Mouse (Mus musculus): Measurements from ENCODE around the gene Pomc. TPM values are rescaled to one million over a fixed set of nuclear protein-coding genes. Genes with fewer than 3 reads are reported as not detected.
A peak's percentile ranks its signal among the peaks of the same experiment; 100 is the strongest.
"Not testable (repeated sequence)": the region's sequence is repeated elsewhere in the genome, so short reads cannot be mapped to it uniquely, and the experiment has no call there.

Gene Pomc
- polyA plus RNA-seq, 1 experiment from 2014 or later = 2.4 TPM

GRCm38 (mm10) chr12:3956351-3956750 lies 1.6 kb downstream of the Pomc start:
- Histone ChIP-seq H3K4me2 (ENCODE audit: low read depth, low read length) (no peak overlapping the region), H3K4me1 (ENCODE audit: control insufficient read depth, insufficient read depth, low read length) (peaks cover 6% of the 10 kb centered on the region), H3K9me3 (ENCODE audit: control insufficient read depth, low read length) (no peaks in the 10 kb centered on the region), H3K27me3 (replicated peaks; ENCODE audit: control insufficient read depth, insufficient read depth, low read length) (peaks cover 14% of the 10 kb centered on the region), H3K27ac (ENCODE audit: low read length) (no peak overlapping the region), H3K4me3 (ENCODE audit: low read length) (no peak overlapping the region), H3K36me3 (ENCODE audit: control insufficient read depth, insufficient read depth, low read length) (no peaks in the 10 kb centered on the region), H3K9ac (ENCODE audit: low read depth, low read length) (no peak overlapping the region)
- ATAC-seq = no peak
- 24% methylated on average over 3 of the region's 3 CpGs for WGBS

- H3K4me1 ChIP-seq (ENCODE audit: control insufficient read depth, insufficient read depth, low read length) = peaks cover 6% of the 10 kb centered on the region
These were observed 5.2 kb downstream of the Pomc start for GRCm38 (mm10) chr12:3959791-3960543.

GRCm38 (mm10) chr12:3960553-3960952 lies 5.8 kb downstream of the Pomc start:
- Histone ChIP-seq H3K4me1 (ENCODE audit: control insufficient read depth, insufficient read depth, low read length) (peaks cover 6% of the 10 kb centered on the region), H3K27ac (ENCODE audit: low read length) (peak overlapping the region; percentile 84), H3K9ac (ENCODE audit: low read depth, low read length) (peak overlapping the region; percentile 79), H3K9me3 (ENCODE audit: control insufficient read depth, low read length) (no peaks in the 10 kb centered on the region), H3K4me3 (ENCODE audit: low read length) (peak overlapping the region; percentile 60), H3K27me3 (replicated peaks; ENCODE audit: control insufficient read depth, insufficient read depth, low read length) (no peaks in the 10 kb centered on the region), H3K36me3 (ENCODE audit: control insufficient read depth, insufficient read depth, low read length) (no peaks in the 10 kb centered on the region), H3K4me2 (ENCODE audit: low read depth, low read length) (peak overlapping the region; percentile 71)
- WGBS = 42% methylated on average over 4 of the region's 4 CpGs
- peak; percentile 22; the same call in 1 of the 2 replicates for ATAC-seq

More at GRCm38 (mm10) chr12:3959791-3960543, 5.2 kb downstream of the Pomc start:
- Histone ChIP-seq H3K4me3 (ENCODE audit: low read length) (peak overlapping the region; percentile 60), H3K27ac (ENCODE audit: low read length) (peak overlapping the region; percentile 84), H3K9me3 (ENCODE audit: control insufficient read depth, low read length) (no peaks in the 10 kb centered on the region), H3K9ac (ENCODE audit: low read depth, low read length) (peak overlapping the region; percentile 79), H3K4me2 (ENCODE audit: low read depth, low read length) (peak overlapping the region; percentile 71), H3K27me3 (replicated peaks; ENCODE audit: control insufficient read depth, insufficient read depth, low read length) (peaks cover 4% of the 10 kb centered on the region; the same call in 1 of the 2 replicates), H3K36me3 (ENCODE audit: control insufficient read depth, insufficient read depth, low read length) (no peaks in the 10 kb centered on the region)
- 3% methylated on average over 53 of the region's 53 CpGs for WGBS
- peak; percentile 97 for ATAC-seq

GRCm38 (mm10) chr12:3967196-3967595 lies 12.4 kb downstream of the Pomc start:
- no peaks in the 10 kb centered on the region for H3K36me3 ChIP-seq (ENCODE audit: control insufficient read depth, insufficient read depth, low read length)

GRCm38 (mm10) chr12:3968380-3968779 lies 13.6 kb downstream of the Pomc start:
- WGBS = 62% methylated on average over 9 of the region's 9 CpGs
- Histone ChIP-seq H3K9me3 (ENCODE audit: control insufficient read depth, low read length) (no peaks in the 10 kb centered on the region), H3K4me1 (ENCODE audit: control insufficient read depth, insufficient read depth, low read length) (no peaks in the 10 kb centered on the region), H3K27me3 (replicated peaks; ENCODE audit: control insufficient read depth, insufficient read depth, low read length) (no peaks in the 10 kb centered on the region), H3K9ac (ENCODE audit: low read depth, low read length) (no peak overlapping the region), H3K4me3 (ENCODE audit: low read length) (no peak overlapping the region), H3K27ac (ENCODE audit: low read length) (no peak overlapping the region), H3K36me3 (ENCODE audit: control insufficient read depth, insufficient read depth, low read length) (no peaks in the 10 kb centered on the region), H3K4me2 (ENCODE audit: low read depth, low read length) (no peak overlapping the region)
- no peak for ATAC-seq

More at GRCm38 (mm10) chr12:3967196-3967595, 12.4 kb downstream of the Pomc start:
- no peak overlapping the region for H3K4me3 ChIP-seq (ENCODE audit: low read length)
- H3K4me2 ChIP-seq (ENCODE audit: low read depth, low read length) = no peak overlapping the region
- H3K27me3 ChIP-seq (replicated peaks; ENCODE audit: control insufficient read depth, insufficient read depth, low read length) = no peaks in the 10 kb centered on the region
- no peaks in the 10 kb centered on the region for H3K9me3 ChIP-seq (ENCODE audit: control insufficient read depth, low read length)
- H3K9ac ChIP-seq (ENCODE audit: low read depth, low read length) = no peak overlapping the region
- no peak for ATAC-seq
- 95% methylated on average over 4 of the region's 4 CpGs for WGBS
- H3K4me1 ChIP-seq (ENCODE audit: control insufficient read depth, insufficient read depth, low read length) = no peaks in the 10 kb centered on the region
- H3K27ac ChIP-seq (ENCODE audit: low read length) = no peak overlapping the region

DNA sequence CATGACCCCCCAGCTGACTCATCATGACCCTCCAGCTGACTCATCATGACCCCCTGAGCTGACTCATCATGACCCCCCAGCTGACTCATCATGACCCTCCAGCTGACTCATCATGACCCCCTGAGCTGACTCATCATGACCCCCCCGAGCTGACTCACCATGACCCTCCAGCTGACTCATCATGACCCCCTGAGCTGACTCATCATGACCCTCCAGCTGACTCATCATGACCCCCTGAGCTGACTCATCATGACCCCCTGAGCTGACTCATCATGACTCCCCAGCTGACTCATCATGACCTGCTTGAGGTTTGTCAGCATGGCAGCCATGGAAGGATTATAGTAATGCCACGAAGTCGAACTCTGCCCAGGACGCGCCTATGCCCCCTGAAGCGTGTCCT lies 18.4 kb downstream of the Pomc start:
- not testable (repeated sequence) for H3K9me3 ChIP-seq (ENCODE audit: control insufficient read depth, low read length); H3K4me2 ChIP-seq (ENCODE audit: low read depth, low read length); H3K4me1 ChIP-seq (ENCODE audit: control insufficient read depth, insufficient read depth, low read length); ATAC-seq; H3K27ac ChIP-seq (ENCODE audit: low read length); H3K9ac ChIP-seq (ENCODE audit: low read depth, low read length); H3K36me3 ChIP-seq (ENCODE audit: control insufficient read depth, insufficient read depth, low read length); H3K27me3 ChIP-seq (replicated peaks; ENCODE audit: control insufficient read depth, insufficient read depth, low read length); H3K4me3 ChIP-seq (ENCODE audit: low read length)
- 94% methylated on average over 6 of the region's 6 CpGs for WGBS

- Histone ChIP-seq H3K9me3 (ENCODE audit: control insufficient read depth, low read length) (no peaks in the 10 kb centered on the region), H3K9ac (ENCODE audit: low read depth, low read length) (peak overlapping the region; percentile 63), H3K4me1 (ENCODE audit: control insufficient read depth, insufficient read depth, low read length) (peaks cover 13% of the 10 kb centered on the region), H3K4me3 (ENCODE audit: low read length) (peak overlapping the region; percentile 54), H3K27ac (ENCODE audit: low read length) (peak overlapping the region; percentile 74), H3K27me3 (replicated peaks; ENCODE audit: control insufficient read depth, insufficient read depth, low read length) (no peaks in the 10 kb centered on the region), H3K4me2 (ENCODE audit: low read depth, low read length) (peak overlapping the region; percentile 83), H3K36me3 (ENCODE audit: control insufficient read depth, insufficient read depth, low read length) (no peaks in the 10 kb centered on the region)
- WGBS = 65% methylated on average over 1 of the region's 1 CpGs
- ATAC-seq = no peak
These were observed 26.2 kb downstream of the Pomc start for GRCm38 (mm10) chr12:3980991-3981349.

- no peaks in the 10 kb centered on the region for H3K9me3 ChIP-seq (ENCODE audit: control insufficient read depth, low read length)
- H3K27ac ChIP-seq (ENCODE audit: low read length) = peak overlapping the region; percentile 74
- H3K4me3 ChIP-seq (ENCODE audit: low read length) = peak overlapping the region; percentile 54
- H3K36me3 ChIP-seq (ENCODE audit: control insufficient read depth, insufficient read depth, low read length) = no peaks in the 10 kb centered on the region
- ATAC-seq = peak; percentile 97
- peak overlapping the region; percentile 64 for H3K9ac ChIP-seq (ENCODE audit: low read depth, low read length)
- under 1% methylated on average over 41 of the region's 41 CpGs for WGBS
- H3K4me1 ChIP-seq (ENCODE audit: control insufficient read depth, insufficient read depth, low read length) = peaks cover 13% of the 10 kb centered on the region
- no peaks in the 10 kb centered on the region for H3K27me3 ChIP-seq (replicated peaks; ENCODE audit: control insufficient read depth, insufficient read depth, low read length)
- H3K4me2 ChIP-seq (ENCODE audit: low read depth, low read length) = peak overlapping the region; percentile 83
These were observed 26.8 kb downstream of the Pomc start for GRCm38 (mm10) chr12:3981350-3982131.

DNA sequence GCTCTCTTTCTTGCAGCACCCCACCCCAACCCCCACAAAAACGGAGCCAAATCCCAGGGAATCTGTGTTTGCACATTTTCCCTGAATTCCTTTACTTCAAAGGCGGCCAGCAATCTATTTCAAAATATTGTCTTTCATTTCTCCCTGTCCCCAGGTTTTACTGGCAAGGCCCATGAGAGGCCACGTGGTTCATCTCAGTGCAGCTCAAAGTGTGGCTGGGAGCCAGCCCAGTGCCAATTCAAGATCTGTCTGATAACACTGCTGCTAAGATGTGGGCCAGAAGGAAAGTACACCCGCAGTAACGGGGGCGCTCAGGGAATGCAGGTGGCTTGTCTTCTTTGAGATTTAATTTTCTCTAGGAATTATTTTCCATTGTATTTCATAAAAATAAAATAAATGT lies 27.5 kb downstream of the Pomc start:
- no peaks in the 10 kb centered on the region for H3K27me3 ChIP-seq (replicated peaks; ENCODE audit: control insufficient read depth, insufficient read depth, low read length)
- no peaks in the 10 kb centered on the region for H3K9me3 ChIP-seq (ENCODE audit: control insufficient read depth, low read length)
- H3K4me2 ChIP-seq (ENCODE audit: low read depth, low read length) = peak overlapping the region; percentile 83
- no peak overlapping the region for H3K27ac ChIP-seq (ENCODE audit: low read length)
- WGBS = 28% methylated on average over 6 of the region's 6 CpGs
- peak overlapping the region; percentile 64 for H3K9ac ChIP-seq (ENCODE audit: low read depth, low read length)
- ATAC-seq = no peak
- H3K4me3 ChIP-seq (ENCODE audit: low read length) = peak overlapping the region; percentile 54
- H3K4me1 ChIP-seq (ENCODE audit: control insufficient read depth, insufficient read depth, low read length) = peaks cover 13% of the 10 kb centered on the region
- no peaks in the 10 kb centered on the region for H3K36me3 ChIP-seq (ENCODE audit: control insufficient read depth, insufficient read depth, low read length)
